Mouse (Mus musculus): Measurements from ENCODE around the gene Ano6. TPM values are rescaled to one million over a fixed set of nuclear protein-coding genes. Genes with fewer than 3 reads are reported as not detected.

Ano6 gene
- polyA plus RNA-seq, 1 experiment from 2014 or later: 34.9 TPM

GRCm38 (mm10) chr15:95856684-95857595, 66.3 kb downstream of the Ano6 start:
- Histone ChIP-seq H3K9ac (no peak overlapping the region), H3K4me3 (no peak overlapping the region), H3K9me3 (no peaks in the 10 kb centered on the region; the same call in 1 of the 2 replicates), H3K36me3 (no peaks in the 10 kb centered on the region), H3K27ac (no peak overlapping the region), H3K27me3 (replicated peaks) (no peaks in the 10 kb centered on the region), H3K4me2 (replicated peaks) (no peak overlapping the region), H3K4me1 (no peaks in the 10 kb centered on the region; the same call in 1 of the 2 replicates)
- no peak for ATAC-seq (ENCODE audit: low FRiP score, low read depth)
- 77% methylated on average over 8 of the region's 8 CpGs for WGBS

- H3K4me2 ChIP-seq (replicated peaks): no peak overlapping the region
- 80% methylated on average over 9 of the region's 9 CpGs for WGBS
- no peaks in the 10 kb centered on the region; the same call in 1 of the 2 replicates for H3K9me3 ChIP-seq
- no peaks in the 10 kb centered on the region for H3K27me3 ChIP-seq (replicated peaks)
- no peak overlapping the region for H3K9ac ChIP-seq
- H3K4me3 ChIP-seq: no peak overlapping the region
- no peak for ATAC-seq (ENCODE audit: low FRiP score, low read depth)
- no peak overlapping the region for H3K27ac ChIP-seq
- H3K36me3 ChIP-seq: no peaks in the 10 kb centered on the region
- no peaks in the 10 kb centered on the region; the same call in 1 of the 2 replicates for H3K4me1 ChIP-seq
Observed at GRCm38 (mm10) chr15:95858876-95859655, 68.4 kb downstream of the Ano6 start.

GRCm38 (mm10) chr15:95863865-95864660, 73.4 kb downstream of the Ano6 start:
- ATAC-seq (ENCODE audit: low FRiP score, low read depth): no peak
- H3K27ac ChIP-seq: no peak overlapping the region
- peaks cover 3% of the 10 kb centered on the region; the same call in 1 of the 2 replicates for H3K36me3 ChIP-seq
- WGBS: 90% methylated on average over 17 of the region's 17 CpGs
- no peaks in the 10 kb centered on the region for H3K9me3 ChIP-seq
- no peak overlapping the region for H3K4me3 ChIP-seq
- no peak overlapping the region for H3K4me2 ChIP-seq (replicated peaks)
- no peaks in the 10 kb centered on the region for H3K27me3 ChIP-seq (replicated peaks)
- H3K9ac ChIP-seq: no peak overlapping the region
- H3K4me1 ChIP-seq: no peaks in the 10 kb centered on the region

GRCm38 (mm10) chr15:95865311-95866100, 74.9 kb downstream of the Ano6 start:
- no peaks in the 10 kb centered on the region for H3K9me3 ChIP-seq
- H3K4me2 ChIP-seq (replicated peaks): no peak overlapping the region
- 94% methylated on average over 17 of the region's 17 CpGs for WGBS
- no peak overlapping the region for H3K27ac ChIP-seq
- no peak for ATAC-seq (ENCODE audit: low FRiP score, low read depth)
- H3K4me1 ChIP-seq: no peaks in the 10 kb centered on the region
- no peak overlapping the region for H3K4me3 ChIP-seq
- H3K9ac ChIP-seq: no peak overlapping the region
- H3K36me3 ChIP-seq: peaks cover 3% of the 10 kb centered on the region; the same call in 1 of the 2 replicates
- H3K27me3 ChIP-seq (replicated peaks): no peaks in the 10 kb centered on the region

- H3K4me3 ChIP-seq: no peak overlapping the region
- 89% methylated on average over 4 of the region's 4 CpGs for whole genome bisulfite sequencing
- ATAC-seq (ENCODE audit: low FRiP score, low read depth): no peak
- no peaks in the 10 kb centered on the region for H3K27me3 ChIP-seq (replicated peaks)
- no peak overlapping the region for H3K4me2 ChIP-seq (replicated peaks)
- no peak overlapping the region for H3K27ac ChIP-seq
- H3K9ac ChIP-seq: no peak overlapping the region
- peaks cover 3% of the 10 kb centered on the region; the same call in 1 of the 2 replicates for H3K36me3 ChIP-seq
- no peaks in the 10 kb centered on the region for H3K9me3 ChIP-seq
- H3K4me1 ChIP-seq: no peaks in the 10 kb centered on the region
Observed at GRCm38 (mm10) chr15:95868172-95868571, 77.5 kb downstream of the Ano6 start.

GRCm38 (mm10) chr15:95869611-95870010, 79.0 kb downstream of the Ano6 start:
- H3K9me3 ChIP-seq: no peaks in the 10 kb centered on the region
- no peak for ATAC-seq (ENCODE audit: low FRiP score, low read depth)
- WGBS: 92% methylated on average over 5 of the region's 5 CpGs
- H3K4me1 ChIP-seq: no peaks in the 10 kb centered on the region
- H3K36me3 ChIP-seq: peaks cover 3% of the 10 kb centered on the region; the same call in 1 of the 2 replicates
- no peak overlapping the region for H3K4me3 ChIP-seq
- no peaks in the 10 kb centered on the region for H3K27me3 ChIP-seq (replicated peaks)
- no peak overlapping the region for H3K4me2 ChIP-seq (replicated peaks)
- H3K27ac ChIP-seq: no peak overlapping the region
- no peak overlapping the region for H3K9ac ChIP-seq

- WGBS: 91% methylated on average over 15 of the region's 15 CpGs
- no peaks in the 10 kb centered on the region for H3K4me1 ChIP-seq
- H3K9ac ChIP-seq: no peak overlapping the region
- no peaks in the 10 kb centered on the region for H3K9me3 ChIP-seq
- H3K27me3 ChIP-seq (replicated peaks): no peaks in the 10 kb centered on the region
- no peak overlapping the region for H3K4me2 ChIP-seq (replicated peaks)
- H3K27ac ChIP-seq: no peak overlapping the region
- no peak for ATAC-seq (ENCODE audit: low FRiP score, low read depth)
- H3K36me3 ChIP-seq: no peaks in the 10 kb centered on the region
- no peak overlapping the region for H3K4me3 ChIP-seq
Observed at GRCm38 (mm10) chr15:95871631-95872030, 81.0 kb downstream of the Ano6 start.

- Histone ChIP-seq H3K27ac (no peak overlapping the region), H3K4me3 (no peak overlapping the region), H3K9me3 (no peaks in the 10 kb centered on the region), H3K4me2 (replicated peaks) (no peak overlapping the region), H3K36me3 (no peaks in the 10 kb centered on the region), H3K9ac (no peak overlapping the region), H3K4me1 (no peaks in the 10 kb centered on the region), H3K27me3 (replicated peaks) (no peaks in the 10 kb centered on the region)
- WGBS: 91% methylated on average over 8 of the region's 8 CpGs
- ATAC-seq (ENCODE audit: low FRiP score, low read depth): no peak
Observed at GRCm38 (mm10) chr15:95872447-95872846, 81.8 kb downstream of the Ano6 start.

GRCm38 (mm10) chr15:95873276-95873675, 82.6 kb downstream of the Ano6 start:
- H3K4me1 ChIP-seq: no peaks in the 10 kb centered on the region
- H3K4me3 ChIP-seq: no peak overlapping the region
- no peaks in the 10 kb centered on the region for H3K27me3 ChIP-seq (replicated peaks)
- WGBS: 71% methylated on average over 1 of the region's 1 CpGs
- no peaks in the 10 kb centered on the region for H3K36me3 ChIP-seq
- H3K4me2 ChIP-seq (replicated peaks): no peak overlapping the region
- H3K9me3 ChIP-seq: no peaks in the 10 kb centered on the region
- H3K27ac ChIP-seq: no peak overlapping the region
- no peak overlapping the region for H3K9ac ChIP-seq
- ATAC-seq (ENCODE audit: low FRiP score, low read depth): no peak

- H3K27ac ChIP-seq: no peak overlapping the region
- ATAC-seq (ENCODE audit: low FRiP score, low read depth): no peak
- WGBS: 98% methylated on average over 5 of the region's 5 CpGs
- H3K4me3 ChIP-seq: no peak overlapping the region
- H3K4me2 ChIP-seq (replicated peaks): no peak overlapping the region
- no peaks in the 10 kb centered on the region for H3K36me3 ChIP-seq
- H3K9ac ChIP-seq: no peak overlapping the region
- H3K4me1 ChIP-seq: no peaks in the 10 kb centered on the region
- no peaks in the 10 kb centered on the region for H3K9me3 ChIP-seq
- H3K27me3 ChIP-seq (replicated peaks): no peaks in the 10 kb centered on the region
Observed at GRCm38 (mm10) chr15:95874216-95874615, 83.6 kb downstream of the Ano6 start.

GRCm38 (mm10) chr15:95874726-95875125, 84.1 kb downstream of the Ano6 start:
- Histone ChIP-seq H3K36me3 (no peaks in the 10 kb centered on the region), H3K27ac (no peak overlapping the region), H3K4me1 (no peaks in the 10 kb centered on the region), H3K27me3 (replicated peaks) (no peaks in the 10 kb centered on the region), H3K9ac (no peak overlapping the region), H3K9me3 (no peaks in the 10 kb centered on the region), H3K4me3 (no peak overlapping the region), H3K4me2 (replicated peaks) (no peak overlapping the region)
- WGBS: 91% methylated on average over 8 of the region's 8 CpGs
- no peak for ATAC-seq (ENCODE audit: low FRiP score, low read depth)
